Mouse (Mus musculus): ENCODE results near the gene Egfem1. TPM values are rescaled to one million over a fixed set of nuclear protein-coding genes. Genes with fewer than 3 reads are reported as not detected.
A peak's percentile ranks its signal among the peaks of the same experiment; 100 is the strongest.

The Egfem1 gene
- total and polyA plus RNA-seq, 3 experiments, result 0.04 TPM; not detected in 2

GRCm38 (mm10) chr3:29366907-29367306 lies 285.1 kb downstream of the Egfem1 start:
- no peak overlapping the region for H3K4me3 ChIP-seq
- H3K4me1 ChIP-seq (ENCODE audit: control insufficient read depth, insufficient read depth, low read length), result no peaks in the 10 kb centered on the region
- H3K27ac ChIP-seq, result no peak overlapping the region
- H3K79me2 ChIP-seq (replicated peaks; ENCODE audit: control insufficient read depth, insufficient read depth, low read length), result no peaks in the 10 kb centered on the region
- no peak for TF ChIP-seq POLR2A (IDR thresholded peaks at IDR 0.05; ENCODE audit: insufficient read depth, low read depth, low read length)
- TF ChIP-seq CTCF (IDR thresholded peaks at IDR 0.05), result no peak
- TF ChIP-seq EP300 (IDR thresholded peaks at IDR 0.05; ENCODE audit: insufficient read depth, low read depth, low read length), result no peak
- H3K36me3 ChIP-seq (ENCODE audit: control insufficient read depth, insufficient read depth, low read length), result no peaks in the 10 kb centered on the region
- H3K9ac ChIP-seq (ENCODE audit: low read depth, low read length), result no peak overlapping the region
- no peaks in the 10 kb centered on the region for H3K27me3 ChIP-seq (ENCODE audit: control insufficient read depth, insufficient read depth, low read length)
- intact Hi-C loops (cut with DNase I), result no loop called here
- 67% methylated on average over 8 of the region's 8 CpGs for WGBS
- DNase-seq, result no peak

- TF ChIP-seq POLR2A (IDR thresholded peaks at IDR 0.05; ENCODE audit: insufficient read depth, low read depth, low read length) (no peak), CTCF (IDR thresholded peaks at IDR 0.05) (peak; percentile 36)
- 59% methylated on average over 5 of the region's 5 CpGs for WGBS
Measured at GRCm38 (mm10) chr3:29370519-29370918, 288.7 kb downstream of the Egfem1 start.

DNA sequence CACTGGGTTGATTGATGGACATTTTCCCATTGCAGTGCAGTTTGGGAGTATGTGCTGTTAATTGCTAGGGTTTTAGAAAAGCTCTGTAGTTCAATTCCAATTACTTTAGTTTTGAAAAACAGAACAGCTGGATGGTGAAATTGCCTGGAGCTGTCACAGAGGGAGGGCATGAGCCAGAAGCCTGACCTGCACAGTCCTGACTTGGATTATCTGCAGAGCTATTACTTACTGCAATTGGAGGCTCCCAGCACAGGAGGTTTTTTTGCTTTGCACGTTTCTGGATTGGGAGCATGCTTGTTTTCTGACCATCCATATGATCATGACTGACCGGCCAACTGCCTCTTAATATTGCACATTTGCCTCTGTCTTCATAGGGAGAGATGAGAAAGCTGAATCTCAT lies 299.4 kb downstream of the Egfem1 start:
- Histone ChIP-seq H3K9ac (ENCODE audit: low read depth, low read length) (no peak overlapping the region), H3K79me2 (replicated peaks; ENCODE audit: control insufficient read depth, insufficient read depth, low read length) (no peaks in the 10 kb centered on the region), H3K27ac (no peak overlapping the region), H3K36me3 (ENCODE audit: control insufficient read depth, insufficient read depth, low read length) (no peaks in the 10 kb centered on the region), H3K27me3 (ENCODE audit: control insufficient read depth, insufficient read depth, low read length) (no peaks in the 10 kb centered on the region), H3K4me1 (ENCODE audit: control insufficient read depth, insufficient read depth, low read length) (no peaks in the 10 kb centered on the region), H3K4me3 (no peak overlapping the region)
- TF ChIP-seq EP300 (IDR thresholded peaks at IDR 0.05; ENCODE audit: insufficient read depth, low read depth, low read length) (no peak), CTCF (IDR thresholded peaks at IDR 0.05) (no peak), POLR2A (IDR thresholded peaks at IDR 0.05; ENCODE audit: insufficient read depth, low read depth, low read length) (no peak)
- intact Hi-C loops (cut with DNase I), result no loop called here
- 76% methylated on average over 2 of the region's 2 CpGs for WGBS
- no peak for DNase-seq

More at GRCm38 (mm10) chr3:29370519-29370918, 288.7 kb downstream of the Egfem1 start:
- no peak overlapping the region for H3K9ac ChIP-seq (ENCODE audit: low read depth, low read length)
- intact Hi-C loops (cut with DNase I), result no loop called here
- no peaks in the 10 kb centered on the region for H3K36me3 ChIP-seq (ENCODE audit: control insufficient read depth, insufficient read depth, low read length)
- no peak overlapping the region for H3K27ac ChIP-seq
- DNase-seq, result no peak
- no peaks in the 10 kb centered on the region for H3K27me3 ChIP-seq (ENCODE audit: control insufficient read depth, insufficient read depth, low read length)
- no peaks in the 10 kb centered on the region for H3K4me1 ChIP-seq (ENCODE audit: control insufficient read depth, insufficient read depth, low read length)
- no peak overlapping the region for H3K4me3 ChIP-seq
- no peaks in the 10 kb centered on the region for H3K79me2 ChIP-seq (replicated peaks; ENCODE audit: control insufficient read depth, insufficient read depth, low read length)

GRCm38 (mm10) chr3:29399064-29399463 lies 317.2 kb downstream of the Egfem1 start:
- TF ChIP-seq CTCF (IDR thresholded peaks at IDR 0.05) (no peak), EP300 (IDR thresholded peaks at IDR 0.05; ENCODE audit: insufficient read depth, low read depth, low read length) (no peak), POLR2A (IDR thresholded peaks at IDR 0.05; ENCODE audit: insufficient read depth, low read depth, low read length) (no peak)
- DNase-seq, result no peak
- WGBS, result 79% methylated on average over 3 of the region's 3 CpGs
- H3K27me3 ChIP-seq (ENCODE audit: control insufficient read depth, insufficient read depth, low read length), result no peaks in the 10 kb centered on the region
- no peaks in the 10 kb centered on the region for H3K36me3 ChIP-seq (ENCODE audit: control insufficient read depth, insufficient read depth, low read length)
- no peaks in the 10 kb centered on the region for H3K4me1 ChIP-seq (ENCODE audit: control insufficient read depth, insufficient read depth, low read length)
- H3K79me2 ChIP-seq (replicated peaks; ENCODE audit: control insufficient read depth, insufficient read depth, low read length), result no peaks in the 10 kb centered on the region
- intact Hi-C loops (cut with DNase I), result no loop called here
- H3K27ac ChIP-seq, result no peak overlapping the region
- H3K9ac ChIP-seq (ENCODE audit: low read depth, low read length), result no peak overlapping the region
- no peak overlapping the region for H3K4me3 ChIP-seq

DNA sequence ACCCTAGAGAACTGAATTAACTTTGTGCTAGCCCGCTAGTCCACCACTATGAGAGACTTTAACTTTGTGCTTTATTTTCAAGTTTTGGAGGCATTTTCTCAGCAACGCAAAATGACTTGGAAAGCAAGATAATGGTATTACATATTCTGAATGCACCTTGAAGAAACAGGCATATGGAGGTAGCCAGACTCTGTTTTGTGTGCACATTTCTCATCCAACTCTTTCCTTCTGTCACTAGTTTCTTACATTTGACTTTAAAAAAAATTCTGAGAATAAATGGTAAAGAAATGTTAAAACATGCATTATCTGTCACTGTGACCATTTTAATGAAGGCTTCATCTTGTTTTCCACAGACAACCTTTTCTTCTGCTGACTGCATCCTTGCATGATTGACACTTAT lies 339.8 kb downstream of the Egfem1 start:
- Histone ChIP-seq H3K4me1 (ENCODE audit: control insufficient read depth, insufficient read depth, low read length) (no peaks in the 10 kb centered on the region), H3K9ac (ENCODE audit: low read depth, low read length) (no peak overlapping the region), H3K79me2 (replicated peaks; ENCODE audit: control insufficient read depth, insufficient read depth, low read length) (no peaks in the 10 kb centered on the region), H3K27me3 (ENCODE audit: control insufficient read depth, insufficient read depth, low read length) (no peaks in the 10 kb centered on the region), H3K27ac (no peak overlapping the region), H3K36me3 (ENCODE audit: control insufficient read depth, insufficient read depth, low read length) (no peaks in the 10 kb centered on the region), H3K4me3 (no peak overlapping the region)
- intact Hi-C loops (cut with DNase I), result no loop called here
- TF ChIP-seq POLR2A (IDR thresholded peaks at IDR 0.05; ENCODE audit: insufficient read depth, low read depth, low read length), result no peak
- no peak for TF ChIP-seq EP300 (IDR thresholded peaks at IDR 0.05; ENCODE audit: insufficient read depth, low read depth, low read length)
- no peak for TF ChIP-seq CTCF (IDR thresholded peaks at IDR 0.05)
- WGBS, result 84% methylated on average over 2 of the region's 2 CpGs
- no peak for DNase-seq

GRCm38 (mm10) chr3:29432109-29433091 lies 350.6 kb downstream of the Egfem1 start:
- intact Hi-C loops (cut with DNase I), result no loop called here
- WGBS, result 78% methylated on average over 10 of the region's 10 CpGs
- no peak overlapping the region for H3K9ac ChIP-seq (ENCODE audit: low read depth, low read length)
- no peak for TF ChIP-seq POLR2A (IDR thresholded peaks at IDR 0.05; ENCODE audit: insufficient read depth, low read depth, low read length)
- TF ChIP-seq EP300 (IDR thresholded peaks at IDR 0.05; ENCODE audit: insufficient read depth, low read depth, low read length), result no peak
- no peak for TF ChIP-seq CTCF (IDR thresholded peaks at IDR 0.05)
- no peaks in the 10 kb centered on the region for H3K4me1 ChIP-seq (ENCODE audit: control insufficient read depth, insufficient read depth, low read length)
- H3K4me3 ChIP-seq, result no peak overlapping the region
- no peak for DNase-seq
- H3K36me3 ChIP-seq (ENCODE audit: control insufficient read depth, insufficient read depth, low read length), result no peaks in the 10 kb centered on the region
- H3K79me2 ChIP-seq (replicated peaks; ENCODE audit: control insufficient read depth, insufficient read depth, low read length), result no peaks in the 10 kb centered on the region
- no peak overlapping the region for H3K27ac ChIP-seq
- 0 out of 2 replicates have a peak, but pooled peaks cover 2% of the 10 kb centered on the region for H3K27me3 ChIP-seq (ENCODE audit: control insufficient read depth, insufficient read depth, low read length)

Measured in heart, adult 2 months (tissue).